Mouse (Mus musculus) kidney, embryonic 14.5 days (tissue): Measurements from ENCODE around the gene Cdca5. TPM values are rescaled to one million over a fixed set of nuclear protein-coding genes. Genes with fewer than 3 reads are reported as not detected.
A peak's percentile ranks its signal among the peaks of the same experiment; 100 is the strongest.

ENCODE experiments used
- ATAC-seq: fragments of 200-750 bp; cut with Nextera tagmentation; 2 replicates; pipeline ENCODE4 v1.8.0; 2017; ENCODE audit warnings: moderate number of reproducible peaks, mild to moderate bottlenecking, moderate TSS enrichment, moderate library complexity; ENCODE audit not compliant: low FRiP score, low TSS enrichment
- H3K27ac ChIP-seq: fragments of 300-500 bp; sonication (generic); 2 replicates; pipeline ENCODE4 v1.5.1; 2014; ENCODE audit warnings: low read depth, mild to moderate bottlenecking, low read length, moderate library complexity, mixed read lengths
- H3K27me3 ChIP-seq: fragments of 300-500 bp; sonication (generic); 2 replicates; pipeline ENCODE4 v1.6.1; 2014; ENCODE audit warnings: mild to moderate bottlenecking, low read length; ENCODE audit not compliant: control insufficient read depth, insufficient read depth
- H3K36me3 ChIP-seq: fragments of 300-500 bp; sonication (generic); 2 replicates; pipeline ENCODE4 v1.6.1; 2014; ENCODE audit warnings: low read length, mixed read lengths; ENCODE audit not compliant: control insufficient read depth, insufficient read depth
- H3K4me1 ChIP-seq: fragments of 300-500 bp; sonication (generic); 2 replicates; pipeline ENCODE4 v1.6.1; 2014; ENCODE audit warnings: low read length, mixed read lengths; ENCODE audit not compliant: control insufficient read depth, insufficient read depth
- H3K4me2 ChIP-seq: fragments of 300-500 bp; sonication (generic); replicated peaks from 2 replicates; pipeline ENCODE4 v1.6.1; 2014; ENCODE audit warnings: low read depth, mild to moderate bottlenecking, low read length
- H3K4me3 ChIP-seq: fragments of 300-500 bp; sonication (generic); 2 replicates; pipeline ENCODE4 v1.5.1; 2014; ENCODE audit warnings: mild to moderate bottlenecking, low read length
- H3K9ac ChIP-seq: fragments of 300-500 bp; sonication (generic); 2 replicates; pipeline ENCODE4 v1.6.1; 2014; ENCODE audit warnings: low read depth, mild to moderate bottlenecking, low read length, moderate library complexity
- H3K9me3 ChIP-seq: fragments of 300-500 bp; sonication (generic); 2 replicates; pipeline ENCODE4 v1.6.1; 2016; ENCODE audit warnings: low read length; ENCODE audit not compliant: control insufficient read depth
- WGBS: fragments of 180-500 bp; shearing (Covaris S2); extraction: QIAGEN DNeasy Blood & Tissue Kit; methylation state at CpG from one replicate; pipeline ENCODE4 v1.1.7; 2014; 5-methylcytosine and 5-hydroxymethylcytosine counted together
- polyA plus RNA-seq: library from polyadenylated mRNA; unstranded; fragments of >200 nt; fragmentation: Nextera tagmentation; extraction: Ambion mirVana; gene quantifications from 2 replicates; pipeline ENCODE4 v1.2.1, GENCODE M21; 2014

Cdca5 gene
- polyA plus RNA-seq, 1 experiment from 2014 or later, result 53.5 TPM

DNA sequence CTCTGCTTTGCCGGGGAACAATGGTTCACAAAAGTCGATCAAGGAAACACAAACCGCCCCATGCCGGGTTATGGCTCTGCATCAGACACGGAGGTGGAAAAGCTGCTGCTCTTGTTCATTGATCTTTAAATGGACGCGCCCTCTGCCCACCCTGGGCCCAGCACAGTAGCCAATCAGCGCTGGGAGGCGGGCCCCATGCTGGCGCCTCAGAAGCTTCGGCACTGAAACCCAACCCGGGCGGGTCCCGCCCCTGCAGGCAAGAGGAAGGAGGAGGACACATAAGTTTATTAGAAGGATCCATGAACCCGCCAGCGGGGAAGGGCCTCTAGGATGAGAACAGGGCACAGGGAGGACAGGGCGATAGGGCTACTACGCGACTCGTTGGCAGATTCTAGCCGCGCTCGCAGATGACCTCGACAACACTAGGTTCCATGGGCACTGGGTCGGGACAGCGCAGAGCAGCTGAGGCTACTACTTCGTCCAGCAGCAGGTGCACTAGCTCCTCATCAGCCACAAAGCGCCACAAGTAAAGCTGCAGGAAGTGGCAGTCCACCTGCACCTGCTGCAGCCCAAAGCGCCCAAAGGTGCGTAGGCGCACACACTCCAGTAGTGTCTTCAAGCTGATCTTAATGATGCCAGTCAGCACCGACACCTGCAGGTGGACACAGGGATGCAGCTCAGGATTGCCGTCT, 16.9 kb upstream of the Cdca5 start, which contains the start of gene Tm7sf2:
TSS of gene Tm7sf2 (minus strand) at position 650 of the 692 bp plus-strand sequence.
- peak; percentile 96 for ATAC-seq
- Histone ChIP-seq H3K4me2 (peak within 1 kb of the TSS; percentile 93), H3K27ac (peak within 1 kb of the TSS; percentile 85), H3K9ac (peak within 1 kb of the TSS; percentile 66), H3K4me1 (peaks cover 17% of the 10 kb centered on the region), H3K9me3 (no peaks in the 10 kb centered on the region), H3K36me3 (peaks cover 37% of the 10 kb centered on the region), H3K4me3 (peak within 1 kb of the TSS; percentile 51), H3K27me3 (no peaks in the 10 kb centered on the region)
- 9% methylated on average over 33 of the region's 33 CpGs for WGBS

- WGBS, result 80% methylated on average over 4 of the region's 4 CpGs
- H3K4me2 ChIP-seq, result no peak overlapping the region
- no peak overlapping the region for H3K4me3 ChIP-seq
- H3K9me3 ChIP-seq, result no peaks in the 10 kb centered on the region
- no peak for ATAC-seq
- H3K4me1 ChIP-seq, result peaks cover 17% of the 10 kb centered on the region
- no peaks in the 10 kb centered on the region for H3K27me3 ChIP-seq
- no peak overlapping the region for H3K27ac ChIP-seq
- peaks cover 42% of the 10 kb centered on the region for H3K36me3 ChIP-seq
- no peak overlapping the region for H3K9ac ChIP-seq
Measured at GRCm38 (mm10) chr19:6068951-6069350, 15.8 kb upstream of the Cdca5 start.

GRCm38 (mm10) chr19:6069851-6070250, 14.9 kb upstream of the Cdca5 start:
- Histone ChIP-seq H3K4me2 (no peak overlapping the region), H3K4me3 (no peak overlapping the region), H3K36me3 (peaks cover 47% of the 10 kb centered on the region), H3K9ac (no peak overlapping the region), H3K4me1 (peaks cover 17% of the 10 kb centered on the region), H3K27ac (no peak overlapping the region), H3K27me3 (no peaks in the 10 kb centered on the region), H3K9me3 (no peaks in the 10 kb centered on the region)
- 94% methylated on average over 10 of the region's 10 CpGs for WGBS
- no peak for ATAC-seq

DNA sequence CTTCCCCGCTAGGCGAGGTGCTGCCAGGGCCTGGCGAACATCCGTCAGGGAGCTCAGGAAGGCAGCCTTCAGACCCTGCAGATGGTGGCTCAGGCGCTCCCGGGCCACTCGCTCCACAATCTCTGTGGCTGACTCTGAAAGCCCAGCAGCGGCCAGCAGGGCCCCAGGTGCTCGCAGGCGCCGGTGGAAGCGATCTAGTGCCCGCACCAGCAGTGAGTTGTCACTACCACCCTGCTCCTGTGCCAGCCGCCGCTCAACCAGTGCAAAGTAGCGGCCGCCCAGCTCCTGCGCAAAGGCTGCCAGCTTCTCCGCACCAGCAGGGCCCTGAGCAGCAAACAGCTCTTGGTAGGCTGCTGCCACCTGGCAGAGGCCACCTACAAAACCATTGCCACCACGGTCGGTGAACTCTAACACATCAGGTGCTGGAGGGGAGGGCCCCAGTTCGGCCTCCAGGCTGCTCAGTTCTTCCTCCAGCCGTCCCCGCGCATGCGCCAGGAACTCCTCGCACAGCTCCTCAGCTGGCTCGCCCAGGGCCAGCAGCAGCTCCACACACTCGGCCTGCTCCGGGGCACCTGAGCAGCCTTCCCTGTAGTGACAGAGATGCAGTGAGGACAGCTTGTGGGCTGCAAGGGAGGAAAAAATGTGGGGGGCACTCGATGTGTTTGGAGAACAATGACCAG, 14.1 kb upstream of the Cdca5 start:
- no peak overlapping the region for H3K9ac ChIP-seq
- no peak overlapping the region for H3K27ac ChIP-seq
- H3K4me1 ChIP-seq, result peaks cover 17% of the 10 kb centered on the region
- no peak overlapping the region for H3K4me3 ChIP-seq
- no peaks in the 10 kb centered on the region for H3K27me3 ChIP-seq
- peaks cover 46% of the 10 kb centered on the region for H3K36me3 ChIP-seq
- WGBS, result 92% methylated on average over 31 of the region's 31 CpGs
- H3K4me2 ChIP-seq, result no peak overlapping the region
- H3K9me3 ChIP-seq, result no peaks in the 10 kb centered on the region
- ATAC-seq, result no peak

GRCm38 (mm10) chr19:6071261-6071660, 13.5 kb upstream of the Cdca5 start:
- peaks cover 19% of the 10 kb centered on the region for H3K4me1 ChIP-seq
- no peak for ATAC-seq
- H3K9me3 ChIP-seq, result no peaks in the 10 kb centered on the region
- WGBS, result 94% methylated on average over 19 of the region's 19 CpGs
- peaks cover 46% of the 10 kb centered on the region for H3K36me3 ChIP-seq
- no peak overlapping the region for H3K27ac ChIP-seq
- no peak overlapping the region for H3K9ac ChIP-seq
- H3K27me3 ChIP-seq, result no peaks in the 10 kb centered on the region
- no peak overlapping the region for H3K4me2 ChIP-seq
- no peak overlapping the region for H3K4me3 ChIP-seq

DNA sequence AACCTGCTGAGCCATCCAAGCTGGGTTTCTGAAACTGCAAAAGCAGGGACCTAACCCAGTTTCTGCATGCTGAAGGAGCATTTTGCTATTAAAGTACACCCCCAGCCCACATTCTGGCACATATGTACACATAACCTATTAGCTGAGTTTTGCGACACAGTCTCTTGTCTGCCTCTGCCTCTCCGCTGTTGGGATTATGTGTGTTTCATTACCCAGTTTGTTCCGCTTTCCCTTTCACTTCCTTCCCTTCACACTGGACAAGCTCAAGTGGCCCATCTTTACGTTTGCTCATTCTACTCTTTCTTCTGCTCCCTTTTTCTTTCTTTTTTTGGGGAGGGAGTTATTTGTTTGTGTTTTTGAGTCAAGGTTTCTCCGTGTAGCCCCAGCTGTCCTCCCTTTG, 10.9 kb upstream of the Cdca5 start:
- H3K9ac ChIP-seq, result no peak overlapping the region
- no peak overlapping the region for H3K27ac ChIP-seq
- no peak overlapping the region for H3K4me2 ChIP-seq
- H3K4me1 ChIP-seq, result peaks cover 7% of the 10 kb centered on the region
- H3K4me3 ChIP-seq, result no peak overlapping the region
- H3K27me3 ChIP-seq, result no peaks in the 10 kb centered on the region
- 90% methylated on average over 5 of the region's 5 CpGs for WGBS
- no peak for ATAC-seq
- H3K9me3 ChIP-seq, result no peaks in the 10 kb centered on the region
- peaks cover 43% of the 10 kb centered on the region for H3K36me3 ChIP-seq

GRCm38 (mm10) chr19:6076564-6077393, 8.0 kb upstream of the Cdca5 start, which contains the start of gene Vps51:
Vps51 (minus strand) TSS chr19:6077231.
- Histone ChIP-seq H3K4me2 (peak within 1 kb of the TSS; percentile 91), H3K9me3 (no peaks in the 10 kb centered on the region), H3K9ac (peak within 1 kb of the TSS; percentile 79), H3K4me3 (peak within 1 kb of the TSS; percentile 88), H3K27ac (peak within 1 kb of the TSS; percentile 86), H3K27me3 (no peaks in the 10 kb centered on the region), H3K36me3 (peaks cover 33% of the 10 kb centered on the region), H3K4me1 (peaks cover 7% of the 10 kb centered on the region)
- ATAC-seq, result peak; percentile 78
- WGBS, result under 1% methylated on average over 33 of the region's 33 CpGs

- 92% methylated on average over 12 of the region's 12 CpGs for WGBS
- H3K36me3 ChIP-seq, result peaks cover 24% of the 10 kb centered on the region
- no peak within 1 kb of the TSS for H3K4me3 ChIP-seq
- H3K4me2 ChIP-seq, result no peak within 1 kb of the TSS
- no peak within 1 kb of the TSS for H3K9ac ChIP-seq
- H3K27ac ChIP-seq, result no peak within 1 kb of the TSS
- no peaks in the 10 kb centered on the region for H3K27me3 ChIP-seq
- ATAC-seq, result no peak
- no peaks in the 10 kb centered on the region for H3K9me3 ChIP-seq
- peaks cover 17% of the 10 kb centered on the region for H3K4me1 ChIP-seq
Measured at GRCm38 (mm10) chr19:6079983-6080480, 4.8 kb upstream of the Cdca5 start, which contains the start of gene Tmem262. Tmem262 (plus strand) TSS chr19:6080033.
